Mouse (Mus musculus) myocyte (in vitro differentiated cells): ENCODE measurements around the gene Fam129a. TPM values are rescaled to one million over a fixed set of nuclear protein-coding genes. Genes with fewer than 3 reads are reported as not detected.
A peak's percentile ranks its signal among the peaks of the same experiment; 100 is the strongest.

Experiments
- H3K27me3 ChIP-seq: one replicate; pipeline ENCODE4 v1.6.1; 2011; ENCODE audit not compliant: control insufficient read depth, insufficient read depth, insufficient read length
- H3K36me3 ChIP-seq: one replicate; pipeline ENCODE4 v1.6.1; 2011; ENCODE audit not compliant: control insufficient read depth, insufficient read depth
- H3K4me2 ChIP-seq: one replicate; pipeline ENCODE4 v1.6.1; 2011; ENCODE audit warnings: low read depth, control low read depth
- H3K4me3 ChIP-seq: one replicate; pipeline ENCODE4 v1.5.1; 2011; ENCODE audit warnings: mild to moderate bottlenecking, control low read depth, moderate library complexity
- H3K79me2 ChIP-seq: one replicate; pipeline ENCODE4 v1.6.1; 2011; ENCODE audit not compliant: control insufficient read depth, insufficient read depth
- H3ac ChIP-seq: one replicate; pipeline ENCODE4 v1.6.1; 2011; ENCODE audit not compliant: control insufficient read depth, insufficient read length
- CEBPB ChIP-seq: IDR thresholded peaks from 2 replicates; pipeline ENCODE4 v1.6.1; 2011; ENCODE audit warnings: mild to moderate bottlenecking, moderate library complexity; ENCODE audit not compliant: poor library complexity, insufficient read depth, severe bottlenecking
- E2F4 ChIP-seq: IDR thresholded peaks from one replicate; pipeline ENCODE4 v1.6.1; 2011; ENCODE audit warnings: mild to moderate bottlenecking, control low read depth, moderate library complexity; ENCODE audit not compliant: insufficient read depth
- MAX ChIP-seq: IDR thresholded peaks from one replicate; pipeline ENCODE4 v1.6.1; 2011; ENCODE audit warnings: low read depth, mild to moderate bottlenecking, control low read depth
- MYOD1 ChIP-seq, 3 experiments: IDR thresholded peaks; one replicate each; pipeline ENCODE4 v1.6.1; 2011; ENCODE audit warnings: control low read depth in 2 of 3, low read depth in 2 of 3, mild to moderate bottlenecking in 2 of 3, moderate library complexity in 1 of 3; ENCODE audit not compliant: insufficient read length in 2 of 3, control insufficient read depth in 1 of 3
- MYOG ChIP-seq, 3 experiments: IDR thresholded peaks; one replicate each; pipeline ENCODE4 v1.6.1; 2011; ENCODE audit warnings: control low read depth in 2 of 3, low read depth in 2 of 3, mild to moderate bottlenecking in 2 of 3; ENCODE audit not compliant: insufficient read length in 2 of 3, control insufficient read depth in 1 of 3, insufficient read depth in 1 of 3
- POLR2A ChIP-seq: IDR thresholded peaks from one replicate; pipeline ENCODE4 v1.6.1; 2011; ENCODE audit warnings: low read depth, mild to moderate bottlenecking, control low read depth, moderate library complexity; ENCODE audit not compliant: insufficient read length
- POLR2AphosphoS2 ChIP-seq: IDR thresholded peaks from one replicate; pipeline ENCODE4 v1.6.1; 2011; ENCODE audit warnings: low read depth, control low read depth; ENCODE audit not compliant: insufficient read length
- REST ChIP-seq: IDR thresholded peaks from one replicate; pipeline ENCODE4 v1.6.1; 2011; ENCODE audit warnings: mild to moderate bottlenecking, control low read depth, moderate library complexity; ENCODE audit not compliant: insufficient read depth, insufficient read length
- SRF ChIP-seq: IDR thresholded peaks from one replicate; pipeline ENCODE4 v1.6.1; 2011; ENCODE audit warnings: low read depth; ENCODE audit not compliant: control insufficient read depth, insufficient read length
- TCF12 ChIP-seq: IDR thresholded peaks from one replicate; pipeline ENCODE4 v1.6.1; 2011; ENCODE audit warnings: mild to moderate bottlenecking, control low read depth; ENCODE audit not compliant: poor library complexity, insufficient read depth, severe bottlenecking
- TCF3 ChIP-seq: IDR thresholded peaks from one replicate; pipeline ENCODE4 v1.6.1; 2011; ENCODE audit warnings: low read depth, control low read depth; ENCODE audit not compliant: insufficient read length
- USF1 ChIP-seq: IDR thresholded peaks from one replicate; pipeline ENCODE4 v1.6.1; 2011; ENCODE audit warnings: low read depth, mild to moderate bottlenecking, control low read depth, moderate library complexity
- polyA plus RNA-seq: library from polyadenylated mRNA; unstranded; fragments of >200 nt; fragmentation: generic; extraction: Trizol; gene quantifications from one replicate; pipeline ENCODE4 v1.2.1, GENCODE M21; 2012; ENCODE audit warnings: missing spikeins

Gene Fam129a
- polyA plus RNA-seq, 1 experiment = 2.7 TPM

DNA sequence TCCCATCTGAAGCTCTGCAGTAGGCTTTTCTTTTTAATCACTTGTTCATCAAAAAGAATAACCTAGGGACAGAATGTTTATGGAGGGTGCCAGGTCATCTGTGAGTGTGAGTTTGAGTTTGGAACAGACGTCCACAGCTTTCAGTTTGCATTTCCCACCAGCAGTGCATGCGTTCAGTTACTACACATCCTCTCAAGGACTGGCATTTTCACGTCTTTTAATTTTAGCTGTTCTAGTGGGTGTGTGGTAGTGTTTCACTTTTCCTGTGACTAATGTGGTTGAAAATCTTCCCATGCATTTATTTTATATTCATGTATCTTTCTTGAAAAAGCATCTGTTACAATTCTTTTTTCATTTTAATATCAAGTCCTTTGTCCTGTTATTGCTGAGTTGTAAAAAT, 193.2 kb downstream of the Fam129a start:
- Histone ChIP-seq H3K27me3 (no peaks in the 10 kb centered on the region), H3K36me3 (peaks cover 16% of the 10 kb centered on the region), H3K4me3 (no peak overlapping the region), H3K79me2 (peaks cover 12% of the 10 kb centered on the region), H3K4me2 (no peak overlapping the region), H3ac (no peak overlapping the region)
- TF ChIP-seq TCF3 (no peak), CEBPB (no peak), SRF (no peak), POLR2AphosphoS2 (no peak), MYOG (IDR thresholded peaks at IDR 0.05; ENCODE audit: control insufficient read depth in 1 of 3, insufficient read depth in 1 of 3, insufficient read length in 2 of 3, low read depth in 2 of 3) (no peak), USF1 (no peak), POLR2A (no peak), TCF12 (no peak), E2F4 (no peak), REST (no peak), MYOD1 (IDR thresholded peaks at IDR 0.05; ENCODE audit: control insufficient read depth in 1 of 3, insufficient read length in 2 of 3, low read depth in 2 of 3) (no peak), MAX (no peak)

DNA sequence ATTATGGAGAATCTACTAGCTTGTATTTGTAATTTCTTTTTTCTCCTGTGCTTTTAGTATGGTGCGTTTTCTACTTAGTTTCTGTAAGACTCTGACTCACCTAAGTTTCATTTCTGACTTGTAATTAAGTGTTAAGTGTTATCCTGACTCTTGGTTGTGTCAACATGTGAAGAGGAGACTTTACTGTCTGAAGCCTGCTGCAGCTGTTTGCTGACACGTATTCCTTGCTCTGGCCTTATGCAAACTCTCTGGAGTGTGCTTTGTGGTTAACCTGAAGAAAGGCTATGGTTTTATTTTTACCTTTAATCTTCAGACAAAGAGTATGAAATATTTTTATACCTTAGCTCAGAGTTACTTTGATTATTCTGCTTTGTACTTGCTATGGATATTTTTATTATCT, 195.2 kb downstream of the Fam129a start:
- Histone ChIP-seq H3K36me3 (peaks cover 19% of the 10 kb centered on the region), H3K4me3 (no peak overlapping the region), H3ac (no peak overlapping the region), H3K27me3 (no peaks in the 10 kb centered on the region), H3K4me2 (peak overlapping the region; percentile 57), H3K79me2 (peaks cover 11% of the 10 kb centered on the region)
- TF ChIP-seq POLR2AphosphoS2 (no peak), TCF12 (peak; percentile 51), MYOG (IDR thresholded peaks at IDR 0.05; ENCODE audit: control insufficient read depth in 1 of 3, insufficient read depth in 1 of 3, insufficient read length in 2 of 3, low read depth in 2 of 3) (peak in 1 of 3 experiments; percentile 93), CEBPB (0 out of 2 replicates have a peak, but pooled peaks have one; percentile 44), TCF3 (no peak), MYOD1 (IDR thresholded peaks at IDR 0.05; ENCODE audit: control insufficient read depth in 1 of 3, insufficient read length in 2 of 3, low read depth in 2 of 3) (peak; percentile 67 to 82 (median 68)), POLR2A (no peak)

DNA sequence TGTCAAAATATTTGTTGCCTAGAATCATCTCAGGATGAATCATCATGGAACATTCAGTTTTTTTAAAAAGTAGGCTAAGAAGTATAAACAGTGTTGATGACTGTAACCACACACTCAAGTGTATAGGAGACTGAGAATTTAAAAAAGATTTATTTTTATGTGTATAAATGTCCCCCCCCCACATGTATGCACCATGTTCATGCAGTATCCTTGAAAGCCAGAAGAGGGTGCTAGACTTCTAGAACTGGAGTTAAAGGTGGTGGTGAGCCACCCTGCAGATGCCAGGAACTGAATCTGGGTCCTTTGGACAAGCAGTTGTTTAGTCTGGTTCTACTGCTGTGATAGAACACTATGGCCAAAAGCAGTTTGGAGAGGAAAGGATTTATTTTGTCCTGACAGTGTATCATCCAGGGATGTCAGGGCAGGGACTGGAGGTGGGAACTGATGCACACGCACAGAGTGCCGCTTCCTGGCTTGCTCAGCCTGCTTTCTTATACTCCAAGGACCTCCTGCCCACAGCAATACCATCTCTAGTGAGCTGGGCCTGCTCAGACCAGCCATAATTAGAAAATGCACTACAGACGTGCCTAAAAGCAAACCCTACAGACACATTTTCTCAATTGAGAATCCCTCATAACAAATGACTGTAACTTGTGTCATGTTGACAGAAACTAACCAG, 196.1 kb downstream of the Fam129a start:
- peaks cover 17% of the 10 kb centered on the region for H3K36me3 ChIP-seq
- H3K4me2 ChIP-seq = peak overlapping the region; percentile 37
- peaks cover 11% of the 10 kb centered on the region for H3K79me2 ChIP-seq
- H3ac ChIP-seq = no peak overlapping the region
- H3K4me3 ChIP-seq = no peak overlapping the region
- no peak for TF ChIP-seq POLR2A
- TF ChIP-seq TCF3 = no peak
- TF ChIP-seq SRF = no peak
- no peak for TF ChIP-seq TCF12
- no peak for TF ChIP-seq MYOG (IDR thresholded peaks at IDR 0.05; ENCODE audit: control insufficient read depth in 1 of 3, insufficient read depth in 1 of 3, insufficient read length in 2 of 3, low read depth in 2 of 3)
- TF ChIP-seq E2F4 = no peak
- no peak for TF ChIP-seq MYOD1 (IDR thresholded peaks at IDR 0.05; ENCODE audit: control insufficient read depth in 1 of 3, insufficient read length in 2 of 3, low read depth in 2 of 3)
- no peaks in the 10 kb centered on the region for H3K27me3 ChIP-seq

DNA sequence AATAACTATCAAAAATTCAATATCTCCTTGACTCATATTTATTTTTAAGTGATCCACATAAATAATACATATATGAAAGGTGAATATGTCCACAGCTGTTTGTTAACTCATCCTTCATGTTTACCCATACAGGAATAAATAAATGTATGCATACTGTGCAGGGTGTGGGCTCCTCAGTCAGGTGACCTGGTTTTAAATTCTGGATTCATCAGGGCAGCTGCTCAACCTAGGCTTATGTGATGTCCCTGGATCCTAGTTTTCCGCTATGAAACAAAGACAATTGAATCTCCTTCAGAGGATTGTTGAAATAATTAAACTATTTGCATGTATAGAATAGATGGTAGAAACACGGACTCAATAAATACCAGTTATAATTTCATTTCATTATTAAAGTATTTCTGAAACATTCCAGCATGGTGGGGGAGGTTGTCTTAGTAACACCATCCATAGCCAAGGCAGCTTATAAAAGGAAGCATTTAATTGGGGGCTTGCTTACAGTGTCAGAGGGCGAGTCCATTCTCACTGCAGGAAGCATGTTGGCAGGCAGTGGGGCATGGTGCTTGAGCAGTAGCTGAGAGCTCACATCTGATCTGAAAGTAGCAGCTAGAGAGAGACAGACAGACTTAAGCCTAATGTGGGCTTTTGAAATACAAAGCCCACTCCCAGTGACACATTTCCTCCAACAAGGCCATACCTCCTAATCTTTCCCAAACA, 198.4 kb downstream of the Fam129a start:
- H3K4me2 ChIP-seq = no peak overlapping the region
- H3K4me3 ChIP-seq = no peak overlapping the region
- H3K27me3 ChIP-seq = no peaks in the 10 kb centered on the region
- TF ChIP-seq CEBPB (no peak), E2F4 (no peak), POLR2AphosphoS2 (no peak), SRF (no peak), TCF12 (no peak), TCF3 (no peak), MYOD1 (IDR thresholded peaks at IDR 0.05; ENCODE audit: control insufficient read depth in 1 of 3, insufficient read length in 2 of 3, low read depth in 2 of 3) (no peak), MAX (no peak), USF1 (no peak)
- peaks cover 35% of the 10 kb centered on the region for H3K36me3 ChIP-seq
- H3ac ChIP-seq = no peak overlapping the region
- peaks cover 12% of the 10 kb centered on the region for H3K79me2 ChIP-seq

Other genes with a start within 250 kb of the Fam129a start
- 95.1 TPM for gene Ivns1abp, start 226.7 kb upstream of the Fam129a start, polyA plus RNA-seq
- gene Swt1, start 142.7 kb upstream of the Fam129a start, polyA plus RNA-seq = 2.7 TPM
- gene Trmt1l, start 142.6 kb upstream of the Fam129a start, polyA plus RNA-seq = 14.6 TPM
- 14.1 TPM for gene Rnf2, start 70.2 kb upstream of the Fam129a start, polyA plus RNA-seq
- 10.0 TPM for gene Edem3, start 184.2 kb downstream of the Fam129a start, polyA plus RNA-seq